Mouse (Mus musculus) activated CD4-positive, CD25-positive, alpha-beta regulatory T cell, adult 4 months (primary cell): Measurements from ENCODE around the gene Anapc16. TPM values are rescaled to one million over a fixed set of nuclear protein-coding genes. Genes with fewer than 3 reads are reported as not detected.
"Not testable (repeated sequence)": the region's sequence is repeated elsewhere in the genome, so short reads cannot be mapped to it uniquely, and the experiment has no call there.

ENCODE experiments used
- ATAC-seq: one replicate; pipeline ENCODE4 v1.8.0; 2017
- polyA plus RNA-seq, 2 experiments: library from polyadenylated mRNA; unstranded; fragments of 100-300 nt; shearing (Covaris generic); gene quantifications; one replicate each; pipeline ENCODE4 v1.2.1; 2017

Gene Anapc16
- polyA plus RNA-seq: 100 to 1,000 TPM in 1 of 2 experiments, 10 to 100 TPM in 1; 89.7 to 110 TPM

DNA sequence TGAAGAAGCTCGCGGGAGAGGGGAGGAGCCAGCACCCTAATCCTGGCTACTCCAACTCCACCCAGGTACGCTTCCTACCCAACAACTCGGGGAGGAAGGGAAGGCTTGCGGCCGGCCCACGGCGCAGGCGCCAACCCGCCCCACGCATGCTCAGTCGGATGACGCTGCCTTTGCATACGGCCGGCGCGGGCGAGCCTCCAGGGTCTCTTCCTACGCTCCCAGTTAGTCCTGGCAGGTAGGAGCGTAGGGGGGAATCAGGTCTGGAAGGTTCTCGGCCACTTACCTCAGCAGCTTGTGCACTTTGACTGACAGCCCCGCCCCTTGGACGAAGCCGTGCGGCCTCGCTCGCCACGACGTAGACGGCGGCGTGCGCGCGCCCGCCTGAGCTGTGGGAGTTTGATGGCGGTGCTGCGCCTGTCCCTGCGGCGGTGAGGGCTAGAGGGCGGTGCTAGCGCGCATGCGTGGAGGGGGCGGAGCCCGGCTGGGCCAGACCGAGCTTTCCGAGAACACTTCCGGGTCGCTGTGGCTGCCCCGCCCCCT lies at the start of gene Anapc16, which contains the start of gene Ascc1:
TSS of gene Anapc16 (minus strand) at position 463 of the 540 bp plus-strand sequence.
TSS of gene Ascc1 (plus strand) at position 133 of the 540 bp plus-strand sequence.
- ATAC-seq: peak; percentile 85

DNA sequence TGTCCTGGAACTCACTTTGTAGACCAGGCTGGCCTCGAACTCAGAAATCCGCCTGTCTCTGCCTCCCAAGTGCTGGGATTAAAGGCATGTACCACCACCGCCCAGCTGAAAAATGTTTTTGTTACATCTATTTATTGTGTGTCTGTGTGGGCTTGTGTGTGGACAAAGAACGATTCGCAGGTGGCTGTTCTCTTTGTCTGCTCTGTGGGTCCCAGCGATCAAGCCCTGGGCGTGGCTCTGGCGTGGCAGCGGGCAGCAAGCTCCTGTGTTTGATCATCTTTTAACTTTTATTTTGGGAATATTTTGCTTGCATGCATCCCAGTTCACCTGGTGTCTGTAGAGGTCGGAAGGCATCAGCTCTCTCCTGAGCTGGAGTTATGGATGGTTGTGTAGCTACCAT lies 47.6 kb upstream of the Anapc16 start:
- no peak for ATAC-seq

DNA sequence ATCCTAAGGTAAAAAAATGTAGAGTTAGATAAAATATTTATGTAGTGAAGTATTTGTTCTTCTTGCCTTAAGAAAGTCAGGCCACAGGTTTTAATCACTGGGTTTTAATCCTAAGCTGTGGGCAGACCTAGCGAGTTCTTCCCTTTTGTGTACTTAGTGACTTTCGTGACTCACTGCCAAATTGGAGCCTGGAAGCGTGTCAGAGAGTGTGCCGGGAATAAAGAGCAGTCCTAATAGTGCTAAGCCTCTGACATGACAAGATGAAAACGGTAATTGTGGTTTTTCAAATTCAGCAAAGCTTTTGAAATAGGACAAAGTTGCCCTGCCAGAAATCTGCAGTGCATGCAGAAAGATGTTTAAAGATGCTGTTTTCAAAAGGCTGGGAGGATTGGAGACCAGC lies 43.8 kb upstream of the Anapc16 start:
- no peak for ATAC-seq

DNA sequence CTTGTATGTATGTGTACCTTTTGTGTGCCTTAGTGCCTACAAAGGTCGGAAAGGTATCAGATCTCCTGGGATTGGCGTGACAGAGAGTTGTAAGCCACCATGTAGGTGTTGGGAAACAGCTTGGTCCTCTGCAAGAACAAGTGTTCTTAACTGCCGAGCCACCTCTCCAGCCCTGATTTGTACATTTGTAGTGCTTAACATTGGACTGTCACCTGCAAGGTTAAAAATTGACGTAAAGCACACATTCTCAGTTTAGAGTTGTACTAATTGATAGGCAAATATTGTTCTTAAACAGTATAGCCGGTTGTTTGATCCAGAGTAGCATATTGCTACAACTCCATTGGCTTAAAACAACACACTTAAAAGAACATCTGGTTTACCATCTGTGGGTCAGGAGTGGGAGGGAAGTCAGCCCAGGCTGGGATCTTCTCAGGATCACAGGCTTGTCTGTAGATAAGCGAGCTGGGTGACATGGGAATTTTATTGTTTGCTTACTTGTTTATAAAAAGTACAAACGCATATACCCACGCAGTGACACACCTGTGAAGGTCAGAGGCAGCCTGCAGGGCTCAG lies 39.5 kb upstream of the Anapc16 start:
- ATAC-seq: no peak

- ATAC-seq: no peak
Observed at GRCm38 (mm10) chr10:60035744-60036143, 32.8 kb upstream of the Anapc16 start.

DNA sequence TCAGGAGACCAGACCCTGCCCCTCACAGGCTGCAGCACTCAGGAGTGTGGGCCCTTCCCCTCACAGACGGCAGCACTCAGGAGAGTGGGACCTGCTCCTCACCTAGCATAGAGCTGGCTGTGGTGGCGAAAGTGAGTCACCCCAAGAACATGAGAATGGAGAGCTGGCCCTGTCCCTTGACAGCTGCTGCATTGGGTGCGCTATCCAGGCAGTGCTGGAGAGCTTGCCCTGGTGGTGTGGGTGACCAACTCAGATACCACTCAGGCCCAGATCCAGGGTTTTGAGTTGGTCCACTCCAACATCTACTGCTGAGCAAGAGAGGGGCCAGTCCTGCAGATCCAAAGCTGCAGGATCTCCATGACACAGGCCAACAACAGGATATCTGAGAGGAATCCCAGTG lies 31.7 kb upstream of the Anapc16 start:
- no peak for ATAC-seq

DNA sequence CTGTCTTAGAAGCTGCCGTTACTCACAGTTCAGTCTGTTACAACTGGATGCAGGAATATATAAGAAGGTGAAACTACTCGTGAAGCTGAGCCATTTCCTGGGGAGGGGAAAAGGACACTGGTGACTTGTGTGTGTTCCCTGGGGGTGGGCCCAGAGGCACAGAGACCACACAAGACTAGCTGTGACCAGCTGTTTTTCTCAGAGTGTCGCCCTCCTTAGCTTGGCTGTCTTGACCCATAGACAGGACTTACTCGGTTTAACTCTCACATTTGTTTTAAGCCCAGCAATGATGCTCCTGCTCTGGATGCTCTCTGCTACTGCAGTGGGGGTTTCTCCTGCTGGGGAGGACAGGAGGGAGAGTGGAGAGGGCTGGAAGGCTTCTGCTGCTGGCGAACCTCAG lies 30.1 kb upstream of the Anapc16 start:
- no peak for ATAC-seq

- no peak for ATAC-seq
Observed at GRCm38 (mm10) chr10:60032622-60033021, 29.7 kb upstream of the Anapc16 start.

DNA sequence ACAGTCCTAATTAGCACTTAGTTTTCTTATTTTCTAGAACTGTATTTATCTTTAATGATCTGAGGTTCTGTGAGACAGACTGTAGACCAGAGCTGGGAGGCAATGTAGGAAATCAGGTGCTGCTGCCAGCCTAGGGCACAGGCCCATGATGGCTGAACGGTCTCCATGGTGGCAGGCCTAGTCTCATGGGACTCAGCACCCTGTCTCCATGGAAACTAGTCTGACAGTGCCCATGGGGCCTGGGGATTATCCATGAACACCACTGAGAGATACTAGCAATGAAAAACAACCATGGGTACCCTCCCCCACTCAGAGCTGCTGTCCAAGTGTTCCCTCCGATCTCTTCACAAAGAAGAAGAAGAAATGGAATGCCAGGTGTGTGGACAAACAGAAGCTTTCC lies 29.1 kb upstream of the Anapc16 start:
- ATAC-seq: no peak

DNA sequence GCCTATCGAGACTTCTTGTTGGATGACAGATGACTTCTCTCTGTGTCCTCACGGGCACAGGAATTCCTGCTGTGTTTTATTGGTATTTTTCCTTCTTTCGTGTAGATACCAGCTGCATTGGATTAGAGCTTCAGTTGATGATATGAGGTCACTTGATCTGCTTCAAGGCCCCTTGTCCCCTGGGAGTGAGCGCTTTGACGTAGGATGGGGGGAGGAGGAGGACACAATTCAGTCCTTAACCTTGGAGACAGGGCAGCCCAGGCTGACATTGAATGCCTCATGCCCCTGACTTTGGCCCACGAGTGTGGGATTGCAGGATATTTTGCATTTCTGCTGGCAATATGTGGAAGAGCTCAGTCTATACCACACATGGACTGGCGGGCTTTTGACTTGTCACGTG lies 28.6 kb upstream of the Anapc16 start:
- no peak for ATAC-seq

DNA sequence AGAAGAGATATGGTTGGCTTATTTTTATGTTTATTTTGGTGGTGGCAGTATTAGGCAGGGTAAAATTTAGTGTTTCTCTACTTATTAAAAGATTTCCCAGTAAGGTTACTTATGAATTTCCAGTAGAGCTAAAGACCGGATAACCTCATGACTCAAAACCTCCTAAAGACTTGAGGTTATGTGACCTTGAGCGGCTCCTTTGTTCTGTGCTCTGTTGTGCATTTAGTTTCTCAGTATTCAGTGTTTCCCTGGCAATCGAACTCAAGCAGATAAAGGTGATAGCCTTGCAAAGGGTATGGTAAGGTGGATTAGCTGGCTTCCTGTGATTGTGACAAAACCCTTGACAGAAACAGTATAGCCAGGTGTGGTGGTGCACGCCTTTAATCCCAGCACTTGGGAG lies 26.5 kb upstream of the Anapc16 start:
- ATAC-seq: no peak

DNA sequence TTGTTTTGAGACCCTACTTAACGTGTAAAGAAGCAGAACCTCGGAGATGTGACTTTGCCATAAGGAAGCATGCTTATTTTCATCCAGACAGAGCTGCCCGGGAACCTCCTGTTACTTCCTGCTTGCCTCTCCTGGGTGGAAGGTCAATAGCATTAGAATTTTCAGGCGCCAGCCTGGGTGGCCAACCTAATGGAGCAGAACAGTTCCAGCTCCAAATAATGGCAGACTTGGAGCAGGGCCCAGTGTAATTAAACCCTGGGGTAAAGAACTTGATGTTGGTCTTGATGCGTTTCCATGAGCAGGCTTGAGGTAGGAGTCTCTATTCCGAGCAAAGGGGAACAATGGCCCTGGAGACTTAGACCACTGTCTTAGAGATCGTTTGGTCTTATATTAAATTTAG lies 26.0 kb upstream of the Anapc16 start:
- ATAC-seq: no peak

DNA sequence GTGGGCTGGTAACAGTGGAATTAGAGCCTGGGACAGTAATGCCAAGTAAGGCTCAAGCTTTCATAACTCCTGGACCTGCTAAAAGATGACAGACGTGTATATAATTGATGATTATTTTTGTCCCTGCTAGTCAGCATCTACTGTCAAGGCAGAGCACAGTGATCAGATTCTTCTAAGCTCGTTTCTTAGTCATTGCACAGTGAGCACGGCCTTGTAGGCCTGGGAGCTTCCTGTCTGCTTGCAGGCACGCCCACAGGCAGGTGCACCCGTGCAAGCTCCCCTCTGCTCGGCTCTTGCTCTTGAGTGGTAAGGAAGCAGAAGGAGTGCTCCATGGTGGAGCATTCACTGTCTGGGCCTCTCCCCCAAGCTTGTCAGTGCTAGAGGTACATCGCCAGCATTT lies 25.2 kb upstream of the Anapc16 start:
- peak; percentile 85 for ATAC-seq

DNA sequence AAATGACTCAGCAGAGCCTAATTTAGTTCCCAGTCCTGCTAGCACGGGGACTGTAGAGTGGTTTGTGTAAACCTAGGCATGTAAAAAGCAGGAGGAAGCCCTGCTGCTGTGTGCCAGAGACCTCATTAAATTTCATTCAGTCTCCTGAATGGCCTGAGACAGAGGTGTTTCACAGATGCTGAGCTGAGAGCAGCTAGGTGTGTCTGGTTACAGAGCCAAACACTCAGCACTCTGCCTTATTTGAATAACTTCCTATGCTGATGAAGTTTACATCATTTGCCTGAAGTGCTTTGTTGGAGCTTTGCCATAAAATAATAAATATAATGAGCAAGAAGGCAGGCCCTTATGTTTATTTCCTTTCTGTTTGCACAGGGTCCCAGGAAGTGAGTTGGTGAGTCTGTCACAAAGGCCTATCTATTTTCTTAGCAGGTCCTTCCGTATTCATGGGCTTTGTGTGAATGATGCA lies 24.7 kb upstream of the Anapc16 start:
- ATAC-seq: peak; percentile 58

GRCm38 (mm10) chr10:60026759-60027395 lies 23.9 kb upstream of the Anapc16 start:
- ATAC-seq: no peak

DNA sequence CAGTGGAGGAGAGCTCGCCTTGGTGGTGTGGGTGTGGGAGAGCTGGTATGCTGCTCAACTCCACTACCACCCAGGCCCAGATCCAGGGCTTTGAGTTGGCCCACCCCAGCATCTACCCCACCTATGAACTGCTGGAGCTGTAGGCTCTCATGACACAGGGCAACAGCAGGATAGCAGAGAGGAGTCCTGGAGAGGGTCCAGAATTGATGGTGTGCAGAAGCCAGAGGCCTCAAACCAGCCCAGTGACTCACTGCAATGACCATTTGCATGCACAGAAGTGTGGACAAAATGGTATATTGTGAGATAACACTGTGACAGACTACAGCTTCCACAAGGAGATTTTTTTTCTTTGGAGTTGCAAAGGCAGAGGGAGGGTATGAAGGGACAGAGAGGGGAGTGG lies 20.8 kb upstream of the Anapc16 start:
- no peak for ATAC-seq

DNA sequence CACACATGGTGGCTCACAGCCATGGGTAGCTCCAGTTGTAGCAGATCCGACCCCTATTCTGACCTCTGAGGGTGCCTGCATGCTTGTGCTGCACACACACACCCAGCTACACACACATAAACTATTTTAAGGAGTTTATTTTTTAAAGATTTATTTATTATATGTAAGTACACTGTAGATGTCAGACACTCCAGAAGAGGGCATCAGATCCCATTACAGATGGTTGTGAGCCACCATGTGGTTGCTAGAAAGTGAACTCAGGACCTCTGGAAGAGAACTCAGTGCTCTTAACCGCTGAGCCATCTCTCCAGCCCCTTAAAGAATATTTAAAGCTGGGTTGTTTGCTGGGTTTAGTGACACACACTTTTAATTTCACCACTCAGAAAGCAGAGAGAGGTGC lies 16.4 kb upstream of the Anapc16 start:
- no peak for ATAC-seq

DNA sequence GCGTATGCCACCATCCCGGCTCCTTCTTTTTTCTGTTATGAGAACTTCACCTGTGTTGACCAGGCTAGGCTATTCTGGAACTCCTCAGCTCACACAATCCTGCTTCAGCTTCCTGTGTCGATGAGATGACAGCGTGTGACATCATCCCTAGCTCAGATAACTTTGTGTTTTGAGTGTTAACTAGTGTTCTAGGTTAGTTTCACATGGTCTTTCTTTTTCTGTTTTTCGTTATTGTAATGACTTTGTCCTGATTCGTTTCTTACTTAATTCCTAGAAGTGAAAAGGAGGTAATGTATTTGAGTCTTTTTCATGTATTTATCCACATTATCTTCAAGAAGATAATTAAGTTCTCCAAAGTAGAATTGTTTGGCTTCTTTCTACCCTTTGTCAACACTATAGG lies 13.3 kb upstream of the Anapc16 start:
- ATAC-seq: no peak

DNA sequence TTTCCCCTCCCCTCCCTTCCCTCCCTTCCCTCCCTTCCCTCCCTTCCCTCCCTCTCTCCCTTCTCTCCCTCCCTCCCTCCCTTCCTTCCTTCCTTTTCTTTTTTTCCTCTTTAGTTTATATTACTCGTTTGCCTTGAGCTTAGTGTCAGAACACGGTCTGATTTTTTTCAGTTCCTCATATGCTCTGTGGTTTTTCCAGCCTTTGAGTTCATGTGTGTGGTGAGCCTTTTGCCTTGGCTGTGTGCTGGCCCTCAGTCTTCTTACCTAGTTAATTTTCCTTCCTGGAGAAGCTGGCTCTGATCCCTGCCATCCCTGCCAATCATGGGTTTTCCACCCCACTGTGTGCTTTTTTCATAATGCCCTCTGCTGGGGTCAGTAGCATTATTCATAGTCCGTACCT lies 6.2 kb upstream of the Anapc16 start:
- no peak for ATAC-seq

DNA sequence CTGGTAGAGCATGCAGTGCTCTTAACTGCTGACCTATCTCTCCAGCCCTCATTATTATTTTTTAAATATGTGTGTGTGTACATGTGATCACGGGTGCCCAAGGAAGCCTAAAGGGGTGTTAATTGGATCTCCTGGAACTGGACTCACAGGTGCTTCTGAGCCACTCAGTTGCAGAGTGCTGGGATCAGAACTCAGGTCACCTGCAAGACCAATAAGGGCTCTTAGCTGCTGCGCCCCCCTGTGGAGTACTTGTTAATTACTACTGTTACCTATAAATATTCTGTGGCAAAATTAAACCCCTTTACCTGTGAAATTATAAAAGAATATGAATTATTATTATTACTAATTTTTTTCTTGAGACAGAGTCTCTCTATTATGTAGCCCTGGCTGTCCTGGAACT lies 2.3 kb upstream of the Anapc16 start:
- ATAC-seq: no peak

GRCm38 (mm10) chr10:60003847-60004246 lies 912 bp upstream of the Anapc16 start:
- ATAC-seq: no peak

DNA sequence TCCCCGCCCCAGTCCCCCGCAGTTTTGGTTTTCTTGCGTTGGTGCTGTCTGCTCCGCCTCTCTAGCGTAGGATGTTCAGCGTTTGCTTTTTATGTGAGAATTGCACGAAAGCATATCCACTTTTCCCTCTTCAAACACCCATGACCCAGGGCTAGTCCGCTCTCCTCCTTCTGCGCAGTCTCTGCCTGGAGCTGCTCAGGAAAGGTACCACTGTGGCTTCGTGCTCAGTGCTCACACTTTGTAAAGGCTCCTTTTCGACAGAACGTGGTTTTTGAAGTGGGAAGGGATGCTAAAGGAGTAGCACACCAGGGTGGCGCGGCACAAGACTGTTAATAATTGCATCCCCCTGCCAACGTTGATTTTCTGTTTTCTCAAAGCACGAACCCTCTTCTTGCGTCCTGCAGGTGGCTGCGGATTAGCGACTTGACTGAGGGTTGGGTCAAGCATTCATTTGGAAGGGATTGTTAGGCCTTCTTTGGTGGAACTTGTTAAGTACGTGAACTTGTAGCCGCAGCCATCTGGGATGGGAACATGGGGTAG lies 348 bp upstream of the Anapc16 start:
- no peak for ATAC-seq

GRCm38 (mm10) chr10:60002203-60002602 lies 732 bp downstream of the Anapc16 start:
- no peak for ATAC-seq

GRCm38 (mm10) chr10:60001663-60002062 lies 1.3 kb downstream of the Anapc16 start:
- ATAC-seq: not testable (repeated sequence)
